Mouse (Mus musculus): ENCODE measurements at regions not wholly inside any gene's neighbourhood (a gene's known extent, or its start where the extent isn't known, plus 50 kb on each side); places are given as distances from the start of the nearest gene placed in this dataset.
A peak's percentile ranks its signal among the peaks of the same experiment; 100 is the strongest.

- H3K4me1 ChIP-seq (replicated peaks; ENCODE audit: control insufficient read depth in 2 of 2, insufficient read depth in 2 of 2, low read length in 1 of 2) = no peaks in the 10 kb centered on the region
- no peaks in the 10 kb centered on the region for H3K9me3 ChIP-seq (ENCODE audit: control insufficient read depth, low read length)
- H3K36me3 ChIP-seq (replicated peaks; ENCODE audit: control insufficient read depth, insufficient read depth, low read depth) = no peaks in the 10 kb centered on the region
- peaks cover 14% of the 10 kb centered on the region for H3K27me3 ChIP-seq (ENCODE audit: control insufficient read depth, insufficient read depth, low read length)
- no peak overlapping the region for H3K9ac ChIP-seq (replicated peaks)
- 33% methylated on average over 10 of the region's 10 CpGs for WGBS (ENCODE audit: insufficient replicate concordance)
- H3K27ac ChIP-seq = no peak overlapping the region
- no peak overlapping the region for H3K4me3 ChIP-seq (ENCODE audit: insufficient read depth in 1 of 2, low read depth in 2 of 2, low read length in 2 of 2)
- DNase-seq (ENCODE audit: low read depth in 3 of 3, low spot score in 3 of 3) = no peak
- no peak for TF ChIP-seq CTCF (IDR thresholded peaks at IDR 0.05; ENCODE audit: low read depth)
- TF ChIP-seq EP300 (IDR thresholded peaks at IDR 0.05; ENCODE audit: low read depth) = no peak
- no peak overlapping the region for H3K4me2 ChIP-seq (ENCODE audit: low read depth)
- ATAC-seq (ENCODE audit: insufficient read depth) = no peak
Measured at GRCm38 (mm10) chr5:118878722-118879121, 318.2 kb downstream of the Med13l start.

DNA sequence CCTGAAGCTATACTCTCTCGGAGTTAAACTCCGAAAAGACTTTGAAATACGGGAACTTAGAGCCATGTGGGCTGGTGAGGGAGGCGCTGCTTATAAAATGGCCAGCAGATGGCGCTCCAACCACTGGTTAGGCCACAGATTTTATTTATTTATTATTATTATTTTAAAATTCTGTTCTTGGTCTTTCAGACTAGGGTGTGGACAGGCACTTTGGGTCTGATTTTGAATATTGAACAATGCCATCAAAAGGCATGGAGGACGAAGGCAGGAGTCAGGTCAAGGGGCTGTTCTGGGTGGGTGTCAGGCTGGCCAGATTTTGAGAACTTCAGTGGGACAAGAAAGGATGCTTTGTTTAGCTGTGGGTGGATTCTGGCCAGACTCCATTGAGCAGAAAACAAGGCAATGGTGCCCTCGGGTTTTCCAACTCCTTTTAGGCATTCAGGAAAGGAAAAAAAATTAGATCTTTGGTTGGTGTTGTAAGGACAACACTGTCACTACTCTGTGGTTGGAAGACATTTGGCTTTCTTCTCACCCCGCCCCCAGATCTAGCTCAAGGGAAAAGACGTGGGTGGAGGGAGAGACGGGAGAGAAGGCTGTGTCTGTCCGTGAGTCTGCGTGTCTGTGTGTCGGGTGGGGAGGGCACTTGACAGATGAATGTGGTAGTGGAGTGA, 319.5 kb downstream of the Med13l start:
- H3K4me3 ChIP-seq (ENCODE audit: insufficient read depth in 1 of 2, low read depth in 2 of 2, low read length in 2 of 2) = no peak overlapping the region
- no peak overlapping the region for H3K27ac ChIP-seq
- no peaks in the 10 kb centered on the region for H3K9me3 ChIP-seq (ENCODE audit: control insufficient read depth, low read length)
- H3K27me3 ChIP-seq (ENCODE audit: control insufficient read depth, insufficient read depth, low read length) = peaks cover 14% of the 10 kb centered on the region
- H3K9ac ChIP-seq (replicated peaks) = no peak overlapping the region
- no peaks in the 10 kb centered on the region for H3K4me1 ChIP-seq (replicated peaks; ENCODE audit: control insufficient read depth in 2 of 2, insufficient read depth in 2 of 2, low read length in 1 of 2)
- TF ChIP-seq CTCF (IDR thresholded peaks at IDR 0.05; ENCODE audit: low read depth) (peak; percentile 68), EP300 (IDR thresholded peaks at IDR 0.05; ENCODE audit: low read depth) (no peak)
- DNase-seq (ENCODE audit: low read depth in 3 of 3, low spot score in 3 of 3) = peak; percentile 3 to 7 (median 5)
- WGBS (ENCODE audit: insufficient replicate concordance) = 18% methylated on average over 13 of the region's 13 CpGs
- H3K4me2 ChIP-seq (ENCODE audit: low read depth) = no peak overlapping the region
- H3K36me3 ChIP-seq (replicated peaks; ENCODE audit: control insufficient read depth, insufficient read depth, low read depth) = no peaks in the 10 kb centered on the region
- ATAC-seq (ENCODE audit: insufficient read depth) = no peak

DNA sequence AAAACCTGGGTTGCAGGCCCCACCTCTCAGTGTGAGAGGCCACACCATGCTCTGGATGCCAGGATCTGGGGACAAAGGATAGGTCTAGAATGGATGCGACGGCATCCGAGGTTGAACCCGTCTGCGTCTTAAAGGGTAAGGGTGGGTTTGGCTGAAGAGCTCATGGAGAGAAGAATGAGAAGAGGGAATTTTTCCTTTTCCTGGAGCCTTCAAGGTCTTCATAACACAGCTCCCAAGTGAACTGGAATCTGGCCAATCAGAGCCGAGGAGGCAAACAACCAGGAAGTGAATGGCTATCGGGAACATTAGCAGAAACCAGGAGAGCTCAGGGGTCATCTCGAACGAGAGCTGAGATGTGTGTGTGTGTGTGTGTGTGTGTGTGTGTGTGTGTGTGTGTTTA, 320.1 kb downstream of the Med13l start:
- no peaks in the 10 kb centered on the region for H3K4me1 ChIP-seq (replicated peaks; ENCODE audit: control insufficient read depth in 2 of 2, insufficient read depth in 2 of 2, low read length in 1 of 2)
- no peak overlapping the region for H3K27ac ChIP-seq
- no peaks in the 10 kb centered on the region for H3K36me3 ChIP-seq (replicated peaks; ENCODE audit: control insufficient read depth, insufficient read depth, low read depth)
- ATAC-seq (ENCODE audit: insufficient read depth) (no peak), DNase-seq (ENCODE audit: low read depth in 3 of 3, low spot score in 3 of 3) (no peak)
- H3K4me3 ChIP-seq (ENCODE audit: insufficient read depth in 1 of 2, low read depth in 2 of 2, low read length in 2 of 2) = no peak overlapping the region
- H3K9me3 ChIP-seq (ENCODE audit: control insufficient read depth, low read length) = no peaks in the 10 kb centered on the region
- no peak overlapping the region for H3K9ac ChIP-seq (replicated peaks)
- TF ChIP-seq EP300 (IDR thresholded peaks at IDR 0.05; ENCODE audit: low read depth) (no peak), CTCF (IDR thresholded peaks at IDR 0.05; ENCODE audit: low read depth) (no peak)
- H3K27me3 ChIP-seq (ENCODE audit: control insufficient read depth, insufficient read depth, low read length) = peaks cover 14% of the 10 kb centered on the region
- WGBS (ENCODE audit: insufficient replicate concordance) = 66% methylated on average over 9 of the region's 9 CpGs
- H3K4me2 ChIP-seq (ENCODE audit: low read depth) = no peak overlapping the region

DNA sequence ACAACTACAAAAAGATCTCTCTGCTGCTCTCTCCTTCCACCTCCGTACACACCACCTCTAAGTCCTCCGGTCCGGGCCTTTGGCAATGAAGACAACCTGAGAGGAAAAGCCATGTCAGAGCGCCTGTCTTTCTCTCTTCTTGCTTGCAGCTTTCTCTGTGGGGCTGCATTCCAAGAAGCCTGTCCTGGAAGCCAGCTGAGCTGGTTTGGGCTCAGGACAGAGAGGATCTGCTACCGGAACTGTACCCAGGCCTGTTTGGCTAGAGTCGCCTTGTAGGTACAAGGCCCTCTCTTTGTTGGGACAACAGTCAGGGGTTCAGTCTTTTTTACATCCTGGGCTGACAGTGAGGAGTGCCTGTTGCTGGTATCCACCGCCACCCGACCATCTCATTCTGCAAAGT, 321.4 kb downstream of the Med13l start:
- Histone ChIP-seq H3K36me3 (replicated peaks; ENCODE audit: control insufficient read depth, insufficient read depth, low read depth) (no peaks in the 10 kb centered on the region), H3K4me1 (replicated peaks; ENCODE audit: control insufficient read depth in 2 of 2, insufficient read depth in 2 of 2, low read length in 1 of 2) (no peaks in the 10 kb centered on the region), H3K27me3 (ENCODE audit: control insufficient read depth, insufficient read depth, low read length) (peaks cover 14% of the 10 kb centered on the region), H3K9ac (replicated peaks) (no peak overlapping the region), H3K27ac (no peak overlapping the region), H3K4me2 (ENCODE audit: low read depth) (no peak overlapping the region), H3K9me3 (ENCODE audit: control insufficient read depth, low read length) (no peaks in the 10 kb centered on the region), H3K4me3 (ENCODE audit: insufficient read depth in 1 of 2, low read depth in 2 of 2, low read length in 2 of 2) (no peak overlapping the region)
- 75% methylated on average over 8 of the region's 8 CpGs for WGBS (ENCODE audit: insufficient replicate concordance)
- DNase-seq (ENCODE audit: low read depth in 3 of 3, low spot score in 3 of 3) = no peak
- TF ChIP-seq EP300 (IDR thresholded peaks at IDR 0.05; ENCODE audit: low read depth) (no peak), CTCF (IDR thresholded peaks at IDR 0.05; ENCODE audit: low read depth) (no peak)
- ATAC-seq (ENCODE audit: insufficient read depth) = no peak

DNA sequence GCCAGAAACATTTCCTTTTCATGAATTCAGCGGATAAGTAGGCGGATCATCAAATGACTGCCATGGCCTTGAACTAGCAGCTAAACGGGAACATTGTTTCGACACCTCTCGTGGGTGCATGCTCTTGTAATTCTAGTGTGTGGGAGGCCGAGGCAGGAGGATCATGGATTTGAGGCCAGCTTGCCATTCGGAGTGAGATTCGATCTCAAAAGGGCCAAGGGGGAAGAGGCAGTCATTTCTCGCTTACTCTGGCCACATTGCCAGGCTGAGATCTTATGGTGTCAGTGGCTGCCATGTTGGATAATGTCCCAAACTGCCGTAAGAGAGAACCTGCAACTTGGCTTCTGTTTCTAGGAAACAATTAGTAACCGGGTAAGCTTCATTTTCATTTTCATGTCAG, 327.7 kb downstream of the Med13l start:
- Histone ChIP-seq H3K4me1 (replicated peaks; ENCODE audit: control insufficient read depth in 2 of 2, insufficient read depth in 2 of 2, low read length in 1 of 2) (no peaks in the 10 kb centered on the region), H3K9me3 (ENCODE audit: control insufficient read depth, low read length) (no peaks in the 10 kb centered on the region), H3K36me3 (replicated peaks; ENCODE audit: control insufficient read depth, insufficient read depth, low read depth) (no peaks in the 10 kb centered on the region), H3K4me3 (ENCODE audit: insufficient read depth in 1 of 2, low read depth in 2 of 2, low read length in 2 of 2) (no peak overlapping the region), H3K4me2 (ENCODE audit: low read depth) (no peak overlapping the region), H3K9ac (replicated peaks) (no peak overlapping the region), H3K27ac (no peak overlapping the region), H3K27me3 (ENCODE audit: control insufficient read depth, insufficient read depth, low read length) (no peaks in the 10 kb centered on the region)
- no peak for TF ChIP-seq CTCF (IDR thresholded peaks at IDR 0.05; ENCODE audit: low read depth)
- no peak for DNase-seq (ENCODE audit: low read depth in 3 of 3, low spot score in 3 of 3)
- no peak for ATAC-seq (ENCODE audit: insufficient read depth)
- 56% methylated on average over 11 of the region's 11 CpGs for WGBS (ENCODE audit: insufficient replicate concordance)
